ENCODE assay signal across 8 mouse cellular contexts in the genomic region with DNA sequence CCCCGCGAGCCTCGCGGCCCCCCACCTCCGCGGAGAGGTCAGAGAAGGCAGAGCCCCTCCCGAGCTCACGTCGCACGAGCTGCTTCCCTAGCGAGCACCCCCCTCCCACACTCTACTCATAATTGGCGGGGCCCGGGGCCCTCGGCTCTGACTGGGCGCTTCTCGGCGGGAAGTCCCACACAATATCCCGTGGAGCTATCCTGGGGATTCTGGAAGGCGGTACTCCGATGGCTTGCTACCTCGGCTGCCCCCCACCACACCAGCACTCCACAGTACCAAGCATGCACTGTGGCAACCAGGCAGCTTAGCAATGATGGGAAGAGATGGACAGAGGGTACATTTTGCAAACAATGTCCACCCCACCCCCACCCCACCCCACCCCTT. TPM values are rescaled to one million over a fixed set of nuclear protein-coding genes. Genes with fewer than 3 reads are reported as not detected.
DNase-seq lines count a peak whose midpoint lies in the region; ATAC-seq and TF ChIP-seq lines count a peak whose summit lies in the region.

No protein-coding gene starts in this region.

- TF ChIP-seq EP300 in liver, postnatal 0 days (IDR thresholded peaks at IDR 0.05; ENCODE audit: low read depth), result no peak

- H3K27me3 ChIP-seq in heart, embryonic 10.5 days (ENCODE audit: insufficient read depth, poor library complexity, severe bottlenecking), result peaks cover 36% of the 10 kb centered on the region
- peaks cover 7% of the 10 kb centered on the region; the same call in 1 of the 2 replicates for H3K27me3 ChIP-seq in forebrain, embryonic 16.5 days (replicated peaks; ENCODE audit: control insufficient read depth, insufficient read depth, low read length)
- H3K27me3 ChIP-seq in liver, postnatal 0 days (ENCODE audit: insufficient read depth, low read length), result peaks cover 4% of the 10 kb centered on the region; the same call in 1 of the 2 replicates

- no peaks in the 10 kb centered on the region for H3K9me3 ChIP-seq in heart, embryonic 10.5 days
- no peaks in the 10 kb centered on the region; the same call in 1 of the 2 replicates for H3K9me3 ChIP-seq in forebrain, embryonic 16.5 days (ENCODE audit: control insufficient read depth, low read length)
- H3K9me3 ChIP-seq in liver, postnatal 0 days (ENCODE audit: low read length), result no peaks in the 10 kb centered on the region

- 40% methylated on average over 21 of the region's 21 CpGs for whole genome bisulfite sequencing in heart, embryonic 10.5 days
- WGBS in forebrain, embryonic 16.5 days, result 29% methylated on average over 15 of the region's 21 CpGs
- WGBS in liver, postnatal 0 days (ENCODE audit: insufficient replicate concordance), result 13% methylated on average over 18 of the region's 21 CpGs

- peak; percentile 46 for ATAC-seq in CD4-positive, CD25-positive, alpha-beta regulatory T cell, adult 4 months
- ATAC-seq in forebrain, embryonic 16.5 days, result peak; percentile 11; the same call in 1 of the 2 replicates
- peak; percentile 24; the same call in 1 of the 2 replicates for ATAC-seq in liver, postnatal 0 days

- TF ChIP-seq CTCF in liver, postnatal 0 days (IDR thresholded peaks at IDR 0.05; ENCODE audit: low read depth), result no peak

- peak; percentile 77 for DNase-seq in heart, embryonic 10.5 days (ENCODE audit: low spot score)
- DNase-seq in heart, postnatal 10 days, result no peak
- DNase-seq in liver, postnatal 0 days, result no peak
- DNase-seq in cerebellum, adult 8-10 months, result no peak
- DNase-seq in urinary bladder, postnatal 36 days (ENCODE audit: low spot score in 2 of 2), result no peak
- DNase-seq in gastrocnemius, postnatal 25 days, result no peak

- peak overlapping the region; percentile 68 for H3K4me3 ChIP-seq in heart, embryonic 10.5 days
- H3K4me3 ChIP-seq in forebrain, embryonic 16.5 days (replicated peaks; ENCODE audit: low read length), result peak overlapping the region; percentile 43
- H3K4me3 ChIP-seq in liver, postnatal 0 days (ENCODE audit: low read depth, low read length), result peak overlapping the region; percentile 64

- H3K36me3 ChIP-seq in heart, embryonic 10.5 days, result no peaks in the 10 kb centered on the region
- no peaks in the 10 kb centered on the region for H3K36me3 ChIP-seq in forebrain, embryonic 16.5 days (ENCODE audit: control insufficient read depth, insufficient read depth)
- H3K36me3 ChIP-seq in liver, postnatal 0 days (replicated peaks; ENCODE audit: insufficient read depth, low read length), result no peaks in the 10 kb centered on the region

- intact Hi-C loops in heart, postnatal 10 days (cut with DNase I), result no loop called here

- H3K4me1 ChIP-seq in heart, embryonic 10.5 days, result peaks cover 33% of the 10 kb centered on the region
- peaks cover 5% of the 10 kb centered on the region; the same call in 1 of the 2 replicates for H3K4me1 ChIP-seq in forebrain, embryonic 16.5 days (replicated peaks; ENCODE audit: control insufficient read depth, insufficient read depth, low read length)
- H3K4me1 ChIP-seq in liver, postnatal 0 days (ENCODE audit: insufficient read depth), result no peaks in the 10 kb centered on the region; the same call in none of the 2 replicates

- peak overlapping the region; percentile 89 for H3K27ac ChIP-seq in heart, embryonic 10.5 days
- H3K27ac ChIP-seq in forebrain, embryonic 16.5 days (ENCODE audit: low read length), result no peak overlapping the region
- H3K27ac ChIP-seq in liver, postnatal 0 days (ENCODE audit: low read depth), result peak overlapping the region; percentile 76

- peak overlapping the region; percentile 52 for H3K4me2 ChIP-seq in forebrain, embryonic 16.5 days (ENCODE audit: low read length)
- peak overlapping the region; percentile 71 for H3K4me2 ChIP-seq in liver, postnatal 0 days (ENCODE audit: low read depth, low read length)

- no peak overlapping the region for H3K9ac ChIP-seq in forebrain, embryonic 16.5 days (replicated peaks; ENCODE audit: low read depth, low read length)
- H3K9ac ChIP-seq in liver, postnatal 0 days (replicated peaks), result peak overlapping the region; percentile 73

RNA-seq across cellular contexts. Expression of a gene that starts 8.4 kb away (rescaled TPM):
- polyA plus RNA-seq in heart, embryonic 10.5 days (2016; fragmentation: Nextera tagmentation; extraction: Ambion mirVana), result 9.9 and 15.7 TPM in 2 replicates
- 10 to 100 TPM; 15.3 to 16.7 TPM for total RNA-seq in heart, postnatal 10 days (2021)
- polyA plus RNA-seq in CD4-positive, CD25-positive, alpha-beta regulatory T cell, adult 4 months (2017; shearing (Covaris generic)), result 10 to 100 TPM; 24.7 to 25.4 TPM
- polyA plus RNA-seq in forebrain, embryonic 16.5 days (2015; fragmentation: Nextera tagmentation; extraction: Ambion mirVana), result 0.32 and 0.57 TPM in 2 replicates
- polyA plus RNA-seq in liver, postnatal 0 days (2015; fragmentation: Nextera tagmentation; extraction: Ambion mirVana), result 1.3 and 1.5 TPM in 2 replicates
- 1 to 10 TPM; 2.1 to 2.5 TPM for total RNA-seq in gastrocnemius, postnatal 25 days (2021)

RNA-seq across cellular contexts. Expression of a gene that starts 58.9 kb away (rescaled TPM):
- 108 and 118 TPM in 2 replicates for polyA plus RNA-seq in heart, embryonic 10.5 days (2016; fragmentation: Nextera tagmentation; extraction: Ambion mirVana)
- 10 to 100 TPM; 92.5 to 97.6 TPM for total RNA-seq in heart, postnatal 10 days (2021)
- 10 to 100 TPM; 26.6 to 46.0 TPM for polyA plus RNA-seq in CD4-positive, CD25-positive, alpha-beta regulatory T cell, adult 4 months (2017; shearing (Covaris generic))
- 47.7 and 52.7 TPM in 2 replicates for polyA plus RNA-seq in forebrain, embryonic 16.5 days (2015; fragmentation: Nextera tagmentation; extraction: Ambion mirVana)
- 64.0 and 67.7 TPM in 2 replicates for polyA plus RNA-seq in liver, postnatal 0 days (2015; fragmentation: Nextera tagmentation; extraction: Ambion mirVana)
- 10 to 100 TPM; 44.3 to 49.7 TPM for total RNA-seq in gastrocnemius, postnatal 25 days (2021)
